Mouse (Mus musculus) heart, adult 11 months (tissue): ENCODE measurements around the gene Cfap52.

Source experiments
- DNase-seq: peaks from one replicate; pipeline ENCODE4 v3.0.0; 2022

Cfap52 gene

DNA sequence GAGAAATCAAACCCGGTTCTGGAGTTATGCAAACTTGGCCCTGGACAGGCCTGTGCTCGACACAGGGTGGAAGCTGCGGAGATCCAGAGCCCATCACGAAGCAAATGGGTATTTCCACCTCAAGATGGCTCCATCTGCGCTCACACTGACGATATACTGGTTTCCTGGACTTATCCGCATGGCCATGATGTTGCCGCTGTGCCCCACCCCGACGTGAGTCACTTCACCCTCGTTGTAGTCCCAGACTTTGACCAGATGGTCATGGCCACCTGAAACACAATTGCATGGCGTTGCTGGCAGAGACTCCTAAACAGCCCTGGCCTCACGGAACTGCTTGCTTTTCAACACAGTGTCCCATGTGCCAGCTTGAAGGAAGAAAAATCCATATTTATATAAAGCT lies 40.5 kb downstream of the Cfap52 start:
- peak; percentile 86 for DNase-seq

- DNase-seq, result peak; percentile 53
These were observed 41.7 kb downstream of the Cfap52 start for GRCm38 (mm10) chr11:67923720-67924119.

DNA sequence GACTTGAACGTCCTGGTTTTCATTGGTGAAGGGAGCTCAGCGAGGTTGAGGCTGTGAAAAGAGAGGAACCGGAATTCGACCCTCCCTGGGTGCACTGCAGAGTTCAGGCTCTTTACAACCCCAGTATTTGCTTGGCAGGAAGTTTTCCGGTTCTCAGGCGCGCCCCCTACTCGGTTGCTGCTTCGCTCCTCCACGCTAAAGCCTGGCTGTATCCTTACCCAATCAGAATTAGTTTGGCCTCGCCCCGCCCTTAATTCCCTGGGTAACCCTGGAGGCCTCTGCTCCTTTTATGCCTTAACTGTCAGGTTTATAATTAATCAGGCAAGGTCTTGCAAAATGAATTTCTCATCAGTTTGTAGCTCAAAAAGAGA lies 42.7 kb downstream of the Cfap52 start:
- DNase-seq, result peak; percentile 98

DNA sequence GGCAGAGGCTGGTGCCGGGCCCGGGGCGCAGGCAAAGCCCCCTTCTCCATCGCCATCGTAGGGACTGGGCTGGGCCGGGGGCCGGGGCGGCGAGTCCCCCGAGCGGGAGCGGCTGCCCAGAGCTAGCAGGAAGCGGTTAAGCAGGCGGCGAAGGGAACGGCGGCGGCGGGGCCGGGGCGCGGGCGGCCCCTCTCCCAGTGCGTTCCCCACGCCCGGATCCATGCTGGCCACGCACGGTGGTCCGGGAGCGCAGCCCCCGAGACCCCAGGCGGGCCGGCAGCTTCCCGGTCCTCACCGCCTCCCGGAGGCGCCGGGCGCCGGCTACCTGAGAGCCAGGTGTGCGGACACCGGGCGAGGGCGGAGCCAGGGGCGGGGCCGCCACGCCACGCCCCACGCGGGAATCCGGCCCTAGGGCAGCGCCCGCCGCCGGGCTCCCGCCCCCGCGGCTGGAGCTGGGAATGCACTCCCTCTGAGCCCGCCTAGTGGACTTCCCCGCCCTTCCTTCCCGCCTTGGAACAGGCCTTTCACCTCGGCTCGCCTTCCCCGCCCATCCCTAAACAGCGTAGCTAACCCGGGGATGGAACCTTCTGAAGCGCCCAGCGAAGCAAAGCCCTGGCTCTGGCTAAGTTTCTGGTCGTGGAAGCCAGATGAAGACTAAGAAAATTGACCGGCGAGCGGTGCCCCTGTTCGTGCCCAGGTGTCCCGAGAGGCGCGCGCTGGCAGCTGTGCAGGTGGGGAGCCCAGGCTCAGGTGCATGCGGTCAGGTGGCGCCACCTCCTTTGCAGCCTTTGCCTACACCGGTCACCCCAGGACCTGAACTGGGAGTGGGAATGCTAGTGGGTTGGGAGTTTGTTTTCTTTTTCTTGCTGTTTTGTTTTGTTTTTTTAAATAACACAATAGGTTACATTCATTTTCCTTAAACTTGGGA lies 43.4 kb downstream of the Cfap52 start, which contains the start of gene Usp43:
TSS of gene Usp43 (minus strand) at position 327 of the 928 bp plus-strand sequence.
- DNase-seq, result peak; percentile 98

- DNase-seq, result peak; percentile 93
These were observed 44.2 kb downstream of the Cfap52 start for GRCm38 (mm10) chr11:67921091-67921826.

DNA sequence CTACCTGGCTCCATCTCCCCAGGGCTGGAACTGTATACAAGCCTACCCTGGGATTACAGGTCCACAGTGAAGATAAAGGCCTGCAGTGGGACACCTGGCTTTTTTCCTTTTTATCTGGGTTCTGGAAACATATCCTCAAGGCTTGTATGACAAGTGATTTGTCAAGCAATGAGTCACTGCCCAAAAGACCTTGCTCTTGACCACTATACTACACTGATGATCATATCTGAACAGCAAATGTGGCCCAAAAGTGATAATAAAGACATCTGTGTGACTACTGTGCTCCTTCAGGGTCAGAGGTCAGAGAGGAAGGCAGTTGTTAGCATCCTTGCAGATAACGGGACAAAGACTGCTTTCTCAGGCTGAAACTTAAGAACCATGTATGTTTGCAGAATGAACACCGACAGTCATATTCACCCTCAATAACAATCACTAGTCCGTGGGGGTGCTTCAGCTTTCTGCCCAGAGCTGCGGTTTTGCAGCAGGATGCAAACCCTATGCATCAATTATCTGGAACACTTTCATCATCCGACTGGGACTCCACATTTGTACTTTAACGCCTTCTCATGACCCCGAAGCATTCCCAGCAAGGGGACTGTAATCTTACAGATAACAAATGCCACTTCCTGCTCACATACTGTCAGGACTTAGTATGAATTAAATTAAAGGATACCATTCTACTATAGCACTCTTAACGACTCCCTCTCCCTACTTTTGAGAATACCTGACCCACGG lies 45.1 kb downstream of the Cfap52 start:
- peak; percentile 75 for DNase-seq

GRCm38 (mm10) chr11:67919593-67919992 lies 45.9 kb downstream of the Cfap52 start:
- peak; percentile 83 for DNase-seq

DNA sequence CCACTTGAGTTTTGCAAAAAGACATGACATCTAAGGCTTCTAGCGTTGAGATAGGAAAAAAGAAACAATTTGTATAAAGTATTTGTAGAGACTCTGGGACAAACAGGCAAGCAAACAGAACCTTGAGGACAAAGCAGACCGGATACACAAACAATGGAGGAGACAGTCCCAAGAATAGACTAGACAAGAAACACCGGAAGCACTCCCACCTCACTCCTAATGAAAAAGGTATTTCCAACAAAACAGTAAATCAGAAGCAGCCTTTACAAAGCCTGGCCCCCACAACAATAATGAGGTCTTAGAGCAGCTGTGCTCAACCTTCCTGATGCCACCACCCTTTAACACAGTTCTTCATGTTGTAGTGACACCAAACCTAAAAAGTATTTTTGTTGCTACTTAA lies 48.3 kb downstream of the Cfap52 start:
- peak; percentile 93 for DNase-seq

- DNase-seq, result no peak
These were observed 54.4 kb downstream of the Cfap52 start for GRCm38 (mm10) chr11:67911074-67911473.

DNA sequence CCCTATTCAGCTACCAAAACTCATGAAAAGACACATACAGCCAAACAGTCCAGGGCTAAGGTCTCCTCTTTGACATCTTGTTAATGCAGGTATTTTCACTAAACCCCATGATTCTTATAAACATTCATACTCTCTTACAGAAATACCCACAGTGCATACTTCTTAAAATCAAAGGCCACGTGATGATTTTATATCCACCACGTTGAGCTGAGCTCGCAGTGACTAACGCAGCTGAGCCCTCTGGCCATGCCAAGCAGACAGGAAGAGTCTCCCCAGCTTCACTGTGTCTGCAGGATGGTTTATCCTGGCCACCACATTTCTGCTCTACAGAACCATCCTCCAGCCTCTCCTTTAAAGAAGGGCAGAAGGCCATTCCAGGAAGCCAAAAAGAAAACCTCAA lies 61.7 kb downstream of the Cfap52 start:
- DNase-seq, result no peak

DNA sequence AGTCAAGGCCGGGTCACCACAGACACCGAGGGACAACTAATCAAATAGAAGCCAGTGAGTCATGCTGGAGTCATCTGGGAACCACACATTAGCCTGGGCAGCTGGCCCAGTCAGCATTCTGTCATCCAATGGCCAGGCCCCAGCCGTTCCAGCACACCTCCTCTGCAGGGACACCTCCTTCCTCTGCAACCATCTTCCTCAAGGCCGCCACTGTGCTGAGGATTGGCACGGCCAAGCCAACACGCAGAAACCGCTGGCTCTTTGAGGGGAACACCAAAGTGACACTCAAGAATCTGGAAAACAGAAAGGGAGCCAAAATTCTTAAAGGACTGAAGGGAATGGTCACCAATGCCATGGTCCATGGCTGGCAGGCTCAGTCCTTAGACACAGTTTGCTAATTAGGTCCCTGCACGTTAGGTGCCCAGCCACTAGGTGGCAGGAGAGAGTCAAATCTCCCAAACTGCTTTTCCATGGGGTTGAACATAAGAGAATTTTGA lies 68.3 kb downstream of the Cfap52 start:
- peak; percentile 99 for DNase-seq

DNA sequence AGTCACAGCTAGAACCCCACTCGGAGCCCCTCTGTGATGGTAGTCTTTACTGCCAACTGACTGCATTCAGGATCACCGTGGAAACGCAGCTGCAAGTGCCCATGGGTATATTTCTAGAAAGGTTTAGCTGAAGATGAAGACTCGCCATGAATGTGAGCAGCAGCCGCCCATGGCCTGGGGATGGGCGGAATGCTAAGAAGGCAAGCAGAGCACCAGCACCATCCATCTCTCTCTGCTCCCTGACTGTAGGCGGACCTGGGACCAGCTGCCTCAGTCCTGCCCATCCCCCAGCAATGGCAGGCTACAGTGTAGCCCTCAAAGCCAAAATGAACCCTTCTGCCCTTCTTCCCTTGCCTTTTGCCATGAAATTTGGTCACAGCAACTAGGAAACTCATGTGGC lies 69.8 kb downstream of the Cfap52 start:
- peak; percentile 62 for DNase-seq

GRCm38 (mm10) chr11:67888521-67888920 lies 76.9 kb downstream of the Cfap52 start:
- DNase-seq, result no peak

DNA sequence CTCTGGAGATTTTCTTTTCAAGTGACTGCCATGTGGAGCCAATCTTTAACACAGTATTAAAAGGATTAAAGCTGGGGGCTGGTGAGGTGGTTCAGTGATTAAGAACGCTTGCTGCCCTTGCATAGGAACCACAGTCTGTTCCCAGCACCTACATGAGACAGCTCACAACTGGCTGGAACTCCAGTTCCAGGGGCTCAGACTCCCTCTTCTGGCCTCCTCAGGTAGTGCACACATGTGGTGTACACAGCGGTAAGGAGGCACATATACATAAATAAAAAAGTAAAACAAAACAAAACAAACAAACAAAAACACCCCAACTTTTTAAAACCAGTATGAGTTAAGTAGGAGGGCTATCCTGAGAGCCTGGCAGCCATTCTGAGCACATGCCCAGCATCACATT lies 79.5 kb downstream of the Cfap52 start:
- DNase-seq, result peak; percentile 5
